Mouse (Mus musculus) liver, embryonic 16.5 days (tissue): Measurements from ENCODE around the gene Gm3542. TPM values are rescaled to one million over a fixed set of nuclear protein-coding genes. Genes with fewer than 3 reads are reported as not detected.
"Not testable (repeated sequence)": the region's sequence is repeated elsewhere in the genome, so short reads cannot be mapped to it uniquely, and the experiment has no call there.

ENCODE experiments used
- ATAC-seq: fragments of 200-750 bp; cut with Nextera tagmentation; 2 replicates; pipeline ENCODE4 v1.8.0; 2017; ENCODE audit warnings: low read depth, mild to moderate bottlenecking, moderate number of reproducible peaks, moderate library complexity
- H3K27ac ChIP-seq: fragments of 300-500 bp; sonication (generic); 2 replicates; pipeline ENCODE4 v1.5.1; 2014; ENCODE audit warnings: mild to moderate bottlenecking, low read length
- H3K27me3 ChIP-seq: fragments of 300-500 bp; sonication (generic); 2 replicates; pipeline ENCODE4 v1.6.1; 2014; ENCODE audit warnings: low read depth, low read length, mixed read lengths; ENCODE audit not compliant: control insufficient read depth, insufficient read depth
- H3K36me3 ChIP-seq: fragments of 300-500 bp; sonication (generic); 2 replicates; pipeline ENCODE4 v1.6.1; 2014; ENCODE audit warnings: mild to moderate bottlenecking; ENCODE audit not compliant: control insufficient read depth, insufficient read depth
- H3K4me1 ChIP-seq: fragments of 300-500 bp; sonication (generic); 2 replicates; pipeline ENCODE4 v1.6.1; 2014; ENCODE audit warnings: low read depth, low read length, mixed read lengths; ENCODE audit not compliant: control insufficient read depth
- H3K4me2 ChIP-seq: fragments of 300-500 bp; sonication (generic); 2 replicates; pipeline ENCODE4 v1.6.1; 2014; ENCODE audit warnings: low read depth, low read length, mixed read lengths
- H3K4me3 ChIP-seq: fragments of 300-500 bp; sonication (generic); 2 replicates; pipeline ENCODE4 v1.5.1; 2014; ENCODE audit warnings: low read depth, mild to moderate bottlenecking, low read length
- H3K9ac ChIP-seq: fragments of 300-500 bp; sonication (generic); 2 replicates; pipeline ENCODE4 v1.6.1; 2014; ENCODE audit warnings: low read depth, low read length
- H3K9me3 ChIP-seq: fragments of 300-500 bp; sonication (generic); replicated peaks from 2 replicates; pipeline ENCODE4 v1.6.1; 2016; ENCODE audit warnings: low read length; ENCODE audit not compliant: control insufficient read depth
- WGBS: fragments of 180-500 bp; shearing (Covaris S2); extraction: QIAGEN DNeasy Blood & Tissue Kit; methylation state at CpG from one replicate; pipeline ENCODE4 v1.1.7; 2014; ENCODE audit not compliant: insufficient replicate concordance; 5-methylcytosine and 5-hydroxymethylcytosine counted together
- polyA plus RNA-seq: library from polyadenylated mRNA; unstranded; fragments of >200 nt; fragmentation: Nextera tagmentation; extraction: Ambion mirVana; gene quantifications from 2 replicates; pipeline ENCODE4 v1.2.1, GENCODE M21; 2015

Gene Gm3542
- polyA plus RNA-seq, result not detected in 2 replicates

DNA sequence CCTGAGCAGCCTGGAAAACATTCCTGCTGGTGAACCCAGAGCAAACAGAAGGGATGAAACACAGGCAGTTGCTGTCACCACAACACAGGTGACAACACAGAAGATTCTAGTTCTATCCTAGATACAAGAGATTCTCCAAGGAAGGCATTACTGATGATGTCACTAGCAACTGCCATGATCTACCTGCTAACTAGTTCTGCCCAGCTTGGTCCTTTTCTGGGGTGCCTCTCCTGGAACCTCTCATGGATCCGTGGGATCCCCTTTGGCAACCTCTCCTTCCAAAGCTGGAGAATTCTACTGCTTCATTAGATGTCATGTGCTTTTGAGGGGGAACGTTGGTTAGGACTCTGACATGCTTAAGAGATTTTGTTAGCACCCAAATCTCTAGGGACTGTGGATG, at the start of gene Gm3542:
Gene Gm3542 (minus strand): TSS at position 101 of the 400 bp plus-strand sequence.
- ATAC-seq, H3K27me3 ChIP-seq, H3K27ac ChIP-seq: not testable (repeated sequence)

More for the DNA sequence above, at the start of gene Gm3542:
- H3K9me3 ChIP-seq, H3K4me1 ChIP-seq, H3K4me3 ChIP-seq, H3K36me3 ChIP-seq, H3K9ac ChIP-seq, H3K4me2 ChIP-seq: not testable (repeated sequence)
- no CpG with 5 or more reads among the region's 2 CpGs for WGBS

Other genes starting within 250 kb of the Gm3542 start
- not detected in 2 replicates for gene Gm8279, start 203.4 kb downstream of the Gm3542 start, polyA plus RNA-seq
- not detected in 2 replicates for gene Gm3317, start 170.4 kb downstream of the Gm3542 start, polyA plus RNA-seq
- gene Gm8271, start 149.1 kb downstream of the Gm3542 start, polyA plus RNA-seq, result not detected in 2 replicates
- not detected in 2 replicates for gene Gm3526, start 74.3 kb downstream of the Gm3542 start, polyA plus RNA-seq
- not detected in 2 replicates for gene Gm3500, start 54.1 kb upstream of the Gm3542 start, polyA plus RNA-seq
- not detected in 2 replicates for gene Gm3194, start 120.5 kb upstream of the Gm3542 start, polyA plus RNA-seq
- not detected in 2 replicates for gene Gm8246, start 142.9 kb upstream of the Gm3542 start, polyA plus RNA-seq
- gene Gm3187, start 149.3 kb upstream of the Gm3542 start, polyA plus RNA-seq, result not detected in 2 replicates
- gene Gm3488, start 166.7 kb upstream of the Gm3542 start, polyA plus RNA-seq, result not detected in 2 replicates
- gene Gm3532, start 203.6 kb upstream of the Gm3542 start, polyA plus RNA-seq, result not detected in 2 replicates